Mouse (Mus musculus) lung, adult 2 months (tissue): ENCODE measurements at regions not wholly inside any gene's neighbourhood (a gene's known extent, or its start where the extent isn't known, plus 50 kb on each side); places are given as distances from the start of the nearest gene placed in this dataset.

Source experiments
- CTCF ChIP-seq: fragments of 200-500 bp; IDR thresholded peaks from 2 replicates; pipeline ENCODE4 v1.5.1; 2011; ENCODE audit warnings: mild to moderate bottlenecking, low read length, control low read depth; ENCODE audit not compliant: insufficient read depth
- POLR2A ChIP-seq: fragments of 200-500 bp; IDR thresholded peaks from 2 replicates; pipeline ENCODE4 v1.6.1; 2011; ENCODE audit warnings: low read depth, mild to moderate bottlenecking, control low read depth, low read length, borderline replicate concordance; ENCODE audit errors: extremely low read depth

GRCm38 (mm10) chr5:64662476-64662875 is 140.7 kb upstream of the Klf3 start:
- TF ChIP-seq CTCF (no peak), POLR2A (no peak)
